Mouse (Mus musculus) bone marrow, adult 2 months (tissue): ENCODE results near the gene Tcl1. TPM values are rescaled to one million over a fixed set of nuclear protein-coding genes. Genes with fewer than 3 reads are reported as not detected.
"Not testable (repeated sequence)": the region's sequence is repeated elsewhere in the genome, so short reads cannot be mapped to it uniquely, and the experiment has no call there.

Source experiments
- H3K27ac ChIP-seq: fragments of 200-500 bp; 2 replicates; pipeline ENCODE4 v1.5.1; 2012; ENCODE audit warnings: low read depth, mild to moderate bottlenecking, control low read depth, inconsistent platforms, low read length; ENCODE audit not compliant: control insufficient read depth, poor library complexity, insufficient read depth
- H3K4me1 ChIP-seq: fragments of 200-500 bp; 2 replicates; pipeline ENCODE4 v1.6.1; 2011; ENCODE audit warnings: low read length; ENCODE audit not compliant: control insufficient read depth, insufficient read depth
- H3K4me3 ChIP-seq: fragments of 200-500 bp; replicated peaks from 2 replicates; pipeline ENCODE3; 2011; ENCODE audit warnings: mild to moderate bottlenecking, low read depth, low read length, control low read depth; ENCODE audit not compliant: control insufficient read depth
- CTCF ChIP-seq: fragments of 200-500 bp; IDR thresholded peaks from 2 replicates; pipeline ENCODE4 v1.5.1; 2011; ENCODE audit warnings: low read length, control low read depth; ENCODE audit not compliant: control insufficient read depth, insufficient read depth
- POLR2A ChIP-seq: fragments of 200-500 bp; IDR thresholded peaks from 2 replicates; pipeline ENCODE4 v1.6.1; 2011; ENCODE audit warnings: low read depth, mild to moderate bottlenecking, control low read depth, low read length, borderline replicate concordance; ENCODE audit not compliant: control insufficient read depth
- WGBS: fragments of 180-500 bp; shearing (Covaris S2); methylation state at CpG from one replicate; pipeline ENCODE4 v1.1.7; 2018; 5-methylcytosine and 5-hydroxymethylcytosine counted together
- polyA plus RNA-seq: library from polyadenylated mRNA; stranded (reverse); fragments of >200 nt; gene quantifications from 2 replicates; pipeline ENCODE4 v1.2.4, GENCODE M21; 2011; ENCODE audit warnings: low replicate concordance; ENCODE audit not compliant: missing spikeins, insufficient read depth, insufficient read length

Tcl1 gene
- polyA plus RNA-seq, 1 experiment = 7.6 TPM

DNA sequence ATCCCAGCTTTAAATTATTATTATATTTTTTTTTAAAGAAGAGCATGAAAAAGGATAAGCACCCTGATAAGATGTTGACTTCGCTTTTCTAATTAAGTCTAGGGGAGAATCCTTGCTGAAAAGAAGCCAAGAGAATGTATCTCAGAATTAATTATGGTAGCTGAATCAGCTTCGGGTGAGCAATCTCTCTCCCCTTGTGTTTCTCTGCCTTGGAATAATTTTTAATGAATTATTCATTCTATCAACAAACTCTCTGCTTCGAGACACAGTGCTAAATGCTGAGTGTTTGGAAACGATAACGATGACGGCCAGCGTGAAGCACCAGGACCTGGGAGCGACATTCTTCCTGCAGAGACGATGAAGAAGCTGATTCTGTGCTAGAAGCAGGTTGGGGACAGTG lies 16.5 kb upstream of the Tcl1 start:
- no peak overlapping the region for H3K27ac ChIP-seq
- no peaks in the 10 kb centered on the region for H3K4me1 ChIP-seq
- H3K4me3 ChIP-seq = no peak overlapping the region
- TF ChIP-seq CTCF = no peak
- TF ChIP-seq POLR2A = no peak
- 82% methylated on average over 9 of the region's 9 CpGs for WGBS

DNA sequence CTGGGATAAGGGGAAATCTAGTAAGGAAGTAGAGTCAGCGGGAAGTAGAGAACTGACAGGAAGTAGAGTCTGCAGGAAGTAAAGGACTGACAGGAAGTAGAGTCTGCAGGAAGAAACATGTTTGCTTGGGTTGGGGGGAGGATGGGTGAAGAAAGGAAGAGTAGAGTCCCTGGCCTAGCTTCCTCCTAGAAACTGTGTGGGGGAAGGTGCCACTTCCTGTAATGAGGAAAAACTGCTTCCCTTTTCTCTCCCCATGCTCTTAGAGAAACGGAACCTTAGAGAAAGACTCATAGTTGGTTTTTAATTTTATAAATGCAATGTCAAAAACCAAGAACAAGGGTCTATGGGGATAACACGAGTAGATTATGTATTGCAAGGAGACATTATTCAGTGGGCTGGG lies 12.5 kb upstream of the Tcl1 start:
- Histone ChIP-seq H3K4me3 (no peak overlapping the region), H3K4me1 (no peaks in the 10 kb centered on the region), H3K27ac (no peak overlapping the region)
- 28% methylated on average over 3 of the region's 3 CpGs for WGBS
- TF ChIP-seq POLR2A = no peak
- TF ChIP-seq CTCF = no peak

DNA sequence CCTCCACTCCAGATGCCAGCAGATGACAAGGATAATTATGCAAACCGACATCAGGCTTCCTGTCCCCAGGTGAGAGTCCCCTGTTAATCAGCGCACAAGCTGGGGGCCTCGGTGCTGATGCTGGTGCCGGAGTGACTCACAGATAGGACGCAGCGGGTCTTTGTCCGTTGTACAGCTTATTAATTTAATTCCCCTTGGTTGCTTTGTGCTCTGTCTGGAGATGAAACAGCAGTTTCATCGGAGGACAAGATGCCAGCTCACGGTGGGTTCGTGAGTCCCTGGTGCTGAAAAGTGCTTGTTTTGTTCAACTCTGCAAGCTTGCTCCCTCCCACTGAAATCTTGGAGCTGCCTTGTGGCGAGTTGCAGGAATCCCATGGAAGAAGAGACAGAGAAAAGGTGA lies 11.8 kb upstream of the Tcl1 start:
- 66% methylated on average over 11 of the region's 11 CpGs for WGBS
- Histone ChIP-seq H3K27ac (no peak overlapping the region), H3K4me1 (no peaks in the 10 kb centered on the region), H3K4me3 (no peak overlapping the region)
- TF ChIP-seq CTCF (no peak), POLR2A (no peak)

DNA sequence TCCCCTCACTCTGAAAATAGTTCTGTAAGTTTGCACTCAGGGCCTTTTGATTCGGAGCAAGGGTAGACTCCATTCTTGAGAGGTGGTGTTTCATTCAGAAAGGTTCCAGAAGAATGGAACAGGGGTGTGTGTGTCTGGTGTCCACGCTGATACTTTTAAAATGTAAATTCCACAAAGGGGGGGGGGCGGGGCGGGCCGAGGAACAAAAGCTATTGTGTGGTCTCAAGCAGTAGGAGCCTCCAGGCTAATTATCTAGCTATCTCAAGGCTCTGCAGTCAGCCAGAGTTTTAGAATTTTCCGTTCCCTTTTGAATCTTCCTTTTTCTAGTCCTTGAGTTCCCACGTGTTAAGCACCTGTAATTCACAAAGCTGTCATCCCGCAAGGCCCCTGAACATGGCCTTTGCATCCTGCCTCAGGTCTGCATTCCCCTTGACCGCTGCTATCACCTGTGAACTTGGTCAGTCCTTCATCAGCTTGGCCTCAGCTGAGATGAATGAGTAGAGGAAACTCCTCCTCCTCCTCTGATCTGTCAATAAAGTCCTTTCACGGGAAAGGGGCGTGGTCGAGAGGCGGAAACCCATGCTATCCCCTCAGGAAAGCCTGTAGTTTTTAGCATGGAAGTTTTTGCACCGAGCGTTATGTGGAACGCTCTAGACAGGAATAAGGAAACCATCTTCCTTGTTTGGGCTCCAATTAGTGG lies 2.2 kb upstream of the Tcl1 start:
- TF ChIP-seq POLR2A (no peak), CTCF (no peak)
- Histone ChIP-seq H3K4me1 (no peaks in the 10 kb centered on the region), H3K4me3 (no peak overlapping the region), H3K27ac (no peak overlapping the region)
- 64% methylated on average over 16 of the region's 16 CpGs for WGBS

DNA sequence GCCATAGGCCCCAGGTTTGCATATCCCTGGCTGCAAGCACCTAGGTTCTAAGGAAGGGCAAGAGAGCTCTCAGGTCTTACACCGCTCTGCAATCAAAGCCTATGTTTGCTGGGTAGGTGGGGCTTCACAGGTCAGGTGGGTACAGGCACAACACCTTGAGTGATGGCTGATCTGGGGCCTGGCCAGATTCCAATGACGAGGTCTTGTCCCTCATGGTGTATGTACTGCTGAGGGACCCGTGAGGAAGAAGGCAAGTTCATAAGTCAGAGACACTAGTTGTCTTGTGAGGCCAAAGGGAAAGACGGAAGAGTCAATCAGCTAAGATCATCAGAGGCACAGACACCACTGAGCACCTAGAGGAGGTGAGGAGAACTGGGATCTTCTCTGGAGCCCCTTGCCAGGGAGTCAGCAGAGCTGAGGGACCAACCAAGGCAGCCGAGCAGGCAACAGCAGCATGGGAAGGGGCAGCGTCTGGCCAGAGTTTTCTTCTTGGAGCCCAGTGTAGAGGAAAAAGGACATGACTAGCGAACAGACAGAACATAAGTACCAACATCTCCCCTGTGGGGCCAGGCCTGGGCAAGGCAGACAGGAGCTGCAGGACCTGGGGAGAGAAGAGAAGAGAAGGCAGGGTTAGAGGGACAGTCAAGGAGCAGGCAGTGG lies 5.4 kb downstream of the Tcl1 start:
- 75% methylated on average over 7 of the region's 7 CpGs for WGBS
- TF ChIP-seq CTCF = no peak
- no peak for TF ChIP-seq POLR2A
- Histone ChIP-seq H3K4me1 (no peaks in the 10 kb centered on the region), H3K27ac (no peak overlapping the region), H3K4me3 (no peak overlapping the region)

DNA sequence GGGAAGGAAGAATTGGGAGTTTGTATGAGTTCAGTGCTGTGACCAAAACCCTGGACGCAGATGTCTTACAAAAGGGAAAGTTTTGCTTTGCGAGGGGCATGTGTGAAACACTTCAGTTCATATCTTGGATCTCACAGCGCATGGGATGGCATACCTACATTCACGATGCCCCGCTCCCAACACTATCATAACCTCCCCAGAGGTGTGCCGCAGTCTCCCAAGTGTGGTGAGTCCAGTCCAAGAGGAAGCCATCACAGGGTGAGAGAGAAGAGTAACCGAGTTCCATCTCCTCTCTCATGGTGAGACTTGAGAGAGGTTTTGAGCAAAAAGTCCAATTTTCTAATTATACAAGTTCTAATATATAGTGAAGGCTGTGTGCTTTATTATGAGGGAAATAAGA lies 13.4 kb downstream of the Tcl1 start:
- 84% methylated on average over 7 of the region's 7 CpGs for WGBS
- TF ChIP-seq CTCF (no peak), POLR2A (no peak)
- no peak overlapping the region for H3K27ac ChIP-seq
- no peak overlapping the region for H3K4me3 ChIP-seq
- no peaks in the 10 kb centered on the region for H3K4me1 ChIP-seq

DNA sequence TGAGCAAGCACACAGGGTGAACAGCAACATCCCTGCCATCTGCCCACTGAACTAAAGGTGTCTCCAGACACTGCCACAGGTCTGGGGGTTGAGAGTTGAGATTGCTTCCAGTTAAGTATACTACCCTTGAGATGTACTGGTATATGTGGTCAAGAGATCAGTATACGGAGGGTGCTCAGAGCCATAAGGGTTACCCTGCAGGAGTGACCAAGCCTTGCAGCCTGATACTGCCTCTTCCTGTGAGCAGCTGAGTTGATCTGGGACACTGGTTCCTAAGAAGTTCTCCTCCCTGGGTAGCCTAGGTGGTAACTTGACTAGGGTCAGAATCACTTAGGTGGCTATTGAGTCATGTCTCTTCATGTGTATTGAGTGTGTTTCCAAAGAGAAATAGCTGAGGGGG lies 14.2 kb downstream of the Tcl1 start:
- no peak for TF ChIP-seq POLR2A
- TF ChIP-seq CTCF = no peak
- WGBS = 63% methylated on average over 1 of the region's 1 CpGs
- Histone ChIP-seq H3K27ac (no peak overlapping the region), H3K4me1 (no peaks in the 10 kb centered on the region), H3K4me3 (no peak overlapping the region)

DNA sequence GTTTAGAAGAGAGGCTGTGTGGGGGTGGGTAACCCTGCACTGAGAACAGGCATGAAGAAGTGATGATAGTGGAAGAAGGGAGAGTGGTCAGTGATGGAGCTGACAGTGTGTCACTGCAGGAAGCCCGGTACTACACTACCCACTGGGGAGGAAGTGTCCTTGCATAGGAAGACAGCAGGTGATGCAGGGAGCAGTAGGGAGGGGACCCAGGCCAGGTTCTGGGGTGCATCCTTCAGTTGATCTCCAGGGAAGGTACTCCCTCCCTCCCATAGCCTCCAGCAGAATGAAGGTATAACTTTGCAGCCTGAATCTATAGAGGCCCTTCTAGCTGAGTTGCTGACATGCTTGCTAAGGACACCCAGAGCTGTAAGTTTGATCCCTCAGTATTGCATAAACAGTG lies 15.5 kb downstream of the Tcl1 start:
- 38% methylated on average over 1 of the region's 1 CpGs for WGBS
- Histone ChIP-seq H3K4me1 (no peaks in the 10 kb centered on the region), H3K4me3 (no peak overlapping the region), H3K27ac (no peak overlapping the region)
- TF ChIP-seq CTCF (no peak), POLR2A (no peak)

DNA sequence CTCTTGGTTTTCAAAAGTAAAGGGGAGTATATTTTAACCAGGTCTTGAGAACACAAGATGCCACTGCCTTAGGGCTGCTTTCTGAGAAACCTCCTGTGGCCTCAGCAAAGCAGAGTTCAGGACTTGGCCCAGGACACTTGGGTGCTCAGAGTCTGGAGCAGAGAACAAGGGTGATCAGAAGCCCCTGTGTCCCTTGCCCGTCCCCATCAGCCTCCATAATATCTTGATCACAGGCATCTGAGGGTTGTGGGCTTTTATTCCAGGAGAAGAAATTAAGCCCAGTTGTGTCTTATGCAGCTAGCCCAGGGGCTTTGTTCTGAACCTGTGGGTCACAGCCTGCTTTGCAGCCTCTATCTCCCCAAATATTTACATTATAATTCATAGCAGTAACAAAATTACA lies 20.9 kb downstream of the Tcl1 start, which contains the start of gene Tcl1b4:
Gene Tcl1b4 (plus strand): TSS at position 301 of the 400 bp plus-strand sequence.
- H3K27ac ChIP-seq, H3K4me3 ChIP-seq, H3K4me1 ChIP-seq: not testable (repeated sequence)
- WGBS = 79% methylated on average over 1 of the region's 1 CpGs

DNA sequence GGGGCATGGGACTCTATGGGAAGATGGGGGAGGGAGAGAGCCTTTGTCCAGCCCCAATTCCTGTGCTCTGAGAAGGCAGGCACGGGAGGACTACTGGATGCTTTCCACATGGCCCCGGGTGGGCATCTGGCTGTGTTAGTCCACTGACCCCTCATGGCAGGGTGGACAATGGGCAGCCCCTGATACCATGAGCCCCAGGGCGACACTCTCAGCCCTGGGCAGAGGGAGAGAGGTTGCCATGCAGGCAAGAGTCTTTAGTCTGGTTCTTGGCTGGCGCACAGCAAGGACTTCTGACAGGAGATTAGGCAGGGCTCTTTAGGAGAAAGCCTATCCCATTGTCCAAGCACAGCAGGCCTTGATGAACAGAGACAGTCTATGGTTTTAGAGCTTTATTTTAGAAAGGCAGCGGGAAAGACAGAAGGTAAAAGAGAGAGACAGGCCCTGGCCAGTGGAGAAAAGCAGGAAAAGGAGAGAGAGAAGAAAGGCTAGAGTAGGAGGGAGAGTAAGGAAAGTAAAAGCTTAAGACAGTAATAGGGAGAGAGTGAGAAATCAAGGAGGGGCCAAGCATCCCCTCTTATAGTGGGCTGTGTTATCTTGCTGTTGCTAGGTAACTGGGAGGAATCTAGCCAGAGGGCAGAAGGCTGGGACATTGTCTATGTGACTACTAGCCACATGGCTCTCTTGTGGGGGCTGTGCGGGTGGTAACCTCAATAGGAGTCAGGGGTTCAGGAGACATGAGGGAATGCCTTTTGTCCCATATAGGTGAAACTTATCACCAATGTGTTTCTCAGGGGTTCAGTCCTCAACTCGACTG lies 22.7 kb downstream of the Tcl1 start:
- not testable (repeated sequence) for H3K27ac ChIP-seq, H3K4me1 ChIP-seq, H3K4me3 ChIP-seq
- WGBS = 68% methylated on average over 7 of the region's 7 CpGs

DNA sequence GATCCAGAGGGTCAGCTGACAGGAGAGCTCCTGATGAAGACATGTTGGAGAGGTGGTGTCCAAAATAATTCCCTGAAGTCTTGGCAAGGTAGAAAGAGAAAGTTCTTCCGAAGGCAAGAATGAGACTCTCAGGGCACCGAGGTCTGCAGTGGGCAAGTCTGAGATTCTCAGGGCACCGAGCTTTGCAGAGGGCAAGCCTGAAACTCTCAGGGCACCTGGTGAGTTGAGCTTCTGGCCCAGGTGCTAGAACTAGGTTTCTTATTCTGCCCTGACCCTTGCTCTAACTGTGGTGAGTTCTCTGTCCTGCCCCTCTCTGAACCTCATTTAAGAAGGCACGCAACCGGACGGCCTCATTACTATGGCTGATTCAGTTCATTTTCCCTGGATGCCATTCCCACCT lies 31.9 kb downstream of the Tcl1 start, which contains the start of gene Tcl1b3:
Gene Tcl1b3 (plus strand): TSS at position 301 of the 400 bp plus-strand sequence.
- H3K4me3 ChIP-seq, H3K4me1 ChIP-seq, H3K27ac ChIP-seq: not testable (repeated sequence)
- WGBS = 88% methylated on average over 6 of the region's 6 CpGs
